Mouse (Mus musculus): ENCODE data around the gene Rad21l. TPM values are rescaled to one million over a fixed set of nuclear protein-coding genes. Genes with fewer than 3 reads are reported as not detected.
"Not testable (repeated sequence)": the region's sequence is repeated elsewhere in the genome, so short reads cannot be mapped to it uniquely, and the experiment has no call there.

The Rad21l gene
- polyA plus RNA-seq, 1 experiment from 2014 or later, result 0.33 TPM

DNA sequence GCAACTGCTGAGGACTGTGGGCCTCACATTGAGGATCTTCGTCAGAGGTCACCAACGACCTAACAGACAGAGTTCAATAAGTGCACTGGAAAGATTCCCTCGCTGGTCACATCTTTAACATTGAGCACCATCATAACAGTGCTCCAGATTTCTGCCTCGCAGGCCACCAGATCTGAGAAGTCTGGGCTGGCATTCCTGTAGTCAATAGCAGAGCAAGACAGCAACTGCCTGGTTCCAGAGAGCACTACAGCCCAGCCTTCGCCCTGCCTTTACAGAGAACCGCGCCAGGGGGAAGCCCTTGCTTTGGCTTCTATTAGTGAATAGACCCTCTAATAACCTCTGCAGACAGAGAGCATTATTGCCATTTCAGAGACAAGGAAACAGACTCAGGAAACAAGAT is 42.0 kb downstream of the Rad21l start:
- Histone ChIP-seq H3K4me2 (no peak overlapping the region), H3K36me3 (peaks cover 7% of the 10 kb centered on the region; the same call in 1 of the 2 replicates), H3K27me3 (replicated peaks) (no peaks in the 10 kb centered on the region), H3K9ac (replicated peaks) (no peak overlapping the region), H3K27ac (replicated peaks) (no peak overlapping the region), H3K4me1 (peaks cover 34% of the 10 kb centered on the region), H3K4me3 (replicated peaks) (no peak overlapping the region), H3K9me3 (replicated peaks) (no peaks in the 10 kb centered on the region)
- WGBS, result 90% methylated on average over 7 of the region's 7 CpGs
- ATAC-seq (ENCODE audit: low FRiP score), result no peak

DNA sequence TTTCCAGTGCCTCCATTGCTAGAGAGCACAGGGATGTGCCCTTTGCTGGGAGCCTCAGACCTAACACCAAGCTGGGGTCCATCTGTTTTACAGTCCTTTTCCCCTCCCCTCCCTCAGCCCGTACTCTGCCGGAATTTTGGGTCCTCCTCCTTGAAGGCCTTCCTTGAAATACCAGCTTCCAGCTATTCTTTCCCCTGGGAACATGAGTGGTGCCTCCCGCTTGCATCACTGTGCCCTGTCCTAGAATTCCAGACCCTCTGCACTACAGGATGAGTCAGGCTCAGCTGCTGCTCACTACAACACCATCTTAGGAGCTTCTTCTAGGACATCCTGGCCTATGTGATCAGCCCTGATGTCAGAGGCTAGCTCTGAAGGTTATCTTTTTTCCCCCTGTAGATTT is 44.6 kb downstream of the Rad21l start:
- 41% methylated on average over 3 of the region's 3 CpGs for WGBS
- ATAC-seq (ENCODE audit: low FRiP score), result no peak

DNA sequence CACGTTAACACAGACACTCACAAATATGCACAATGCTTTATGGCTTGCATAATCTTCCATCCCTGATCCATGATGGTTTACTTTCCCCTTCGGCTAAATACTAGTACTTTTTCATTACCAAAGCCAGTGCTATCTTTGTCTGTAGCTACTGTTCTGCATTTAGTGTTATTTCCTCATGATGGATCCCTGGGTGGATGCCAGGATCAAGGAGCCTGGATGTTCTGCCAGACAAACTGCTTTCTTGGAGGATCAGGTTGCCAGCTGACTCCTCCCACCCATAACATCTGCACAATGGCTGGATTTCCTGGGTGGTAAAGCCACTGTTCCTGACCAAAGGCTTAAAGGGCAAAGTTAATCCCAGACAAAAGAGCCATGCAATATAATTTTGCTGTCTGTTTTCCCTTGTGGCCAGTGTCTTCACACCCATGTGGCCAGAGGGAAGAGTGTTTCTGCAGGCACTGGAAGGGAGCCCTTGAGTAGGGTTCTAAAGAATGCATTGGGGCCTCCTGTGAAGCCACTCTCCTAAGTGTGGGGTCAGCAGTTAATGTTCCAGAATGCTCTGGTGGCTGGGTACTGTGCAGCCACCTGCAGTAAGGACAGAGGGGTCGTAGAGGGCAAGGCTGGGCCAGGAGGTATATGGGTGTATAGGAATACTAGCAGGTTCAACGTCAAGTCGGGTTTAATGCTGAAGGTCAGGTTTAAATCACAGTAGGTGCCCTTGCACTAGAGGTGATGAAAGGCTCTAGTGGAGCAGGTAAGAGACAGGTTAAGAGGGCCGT is 51.6 kb downstream of the Rad21l start:
- 62% methylated on average over 6 of the region's 6 CpGs for WGBS
- Histone ChIP-seq H3K4me1 (peaks cover 8% of the 10 kb centered on the region), H3K27ac (replicated peaks) (no peak overlapping the region)

More for the DNA sequence above, 44.6 kb downstream of the Rad21l start:
- Histone ChIP-seq H3K4me3 (replicated peaks) (no peak overlapping the region), H3K4me1 (peaks cover 9% of the 10 kb centered on the region), H3K27me3 (replicated peaks) (no peaks in the 10 kb centered on the region), H3K4me2 (no peak overlapping the region), H3K9me3 (replicated peaks) (no peaks in the 10 kb centered on the region), H3K27ac (replicated peaks) (no peak overlapping the region), H3K36me3 (peaks cover 7% of the 10 kb centered on the region; the same call in 1 of the 2 replicates), H3K9ac (replicated peaks) (no peak overlapping the region)

DNA sequence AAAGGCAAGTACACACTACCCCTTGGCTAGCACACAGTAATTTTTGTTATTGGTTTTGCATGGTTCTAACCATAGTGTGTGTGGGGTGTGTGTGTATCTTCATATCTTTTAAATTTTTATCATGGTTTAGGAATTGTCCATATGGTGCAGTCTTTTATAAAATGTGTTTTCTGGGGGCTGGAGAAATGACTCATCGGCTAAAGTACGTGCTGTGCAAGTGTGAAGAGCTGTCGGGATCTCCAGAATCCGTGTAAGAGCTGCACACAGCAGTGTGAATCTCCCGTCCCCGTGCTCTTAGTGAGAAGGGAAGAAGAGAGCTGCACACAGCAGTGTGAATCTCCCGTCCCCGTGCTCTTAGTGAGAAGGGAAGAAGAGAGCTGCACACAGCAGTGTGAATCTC is 52.6 kb downstream of the Rad21l start:
- not testable (repeated sequence) for H3K27ac ChIP-seq (replicated peaks); H3K4me3 ChIP-seq (replicated peaks); H3K4me2 ChIP-seq; ATAC-seq (ENCODE audit: low FRiP score); H3K9me3 ChIP-seq (replicated peaks); H3K9ac ChIP-seq (replicated peaks); H3K27me3 ChIP-seq (replicated peaks); H3K36me3 ChIP-seq; H3K4me1 ChIP-seq
- 81% methylated on average over 8 of the region's 8 CpGs for WGBS

More for the DNA sequence above, 51.6 kb downstream of the Rad21l start:
- Histone ChIP-seq H3K4me2 (no peak overlapping the region), H3K27me3 (replicated peaks) (no peaks in the 10 kb centered on the region), H3K4me3 (replicated peaks) (no peak overlapping the region), H3K9me3 (replicated peaks) (no peaks in the 10 kb centered on the region), H3K9ac (replicated peaks) (no peak overlapping the region), H3K36me3 (no peaks in the 10 kb centered on the region)
- no peak for ATAC-seq (ENCODE audit: low FRiP score)

DNA sequence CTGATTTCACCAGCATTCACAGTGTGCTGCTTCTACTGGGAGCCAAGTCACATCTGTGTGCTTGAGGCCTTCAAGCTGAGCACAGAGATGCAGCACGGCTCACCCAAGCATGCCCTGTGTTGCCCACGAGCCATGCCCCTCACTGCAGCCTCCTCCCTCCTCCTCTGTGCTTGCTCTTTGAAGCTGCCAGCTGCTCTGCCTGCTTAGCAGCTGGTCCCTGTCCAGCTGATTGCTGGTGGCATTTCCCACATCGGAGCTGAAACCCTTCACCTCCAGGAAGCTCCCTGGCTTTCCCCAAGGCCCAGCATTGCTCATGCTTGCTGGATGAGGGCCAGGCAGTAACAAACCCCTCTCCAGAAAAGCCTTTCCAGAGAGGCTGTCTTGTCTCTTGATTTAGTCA is 58.4 kb downstream of the Rad21l start:
- Histone ChIP-seq H3K4me1 (peaks cover 17% of the 10 kb centered on the region), H3K27ac (replicated peaks) (no peak overlapping the region), H3K36me3 (no peaks in the 10 kb centered on the region), H3K9ac (replicated peaks) (no peak overlapping the region), H3K27me3 (replicated peaks) (no peaks in the 10 kb centered on the region), H3K9me3 (replicated peaks) (no peaks in the 10 kb centered on the region), H3K4me2 (no peak overlapping the region), H3K4me3 (replicated peaks) (no peak overlapping the region)
- ATAC-seq (ENCODE audit: low FRiP score), result no peak
- 12% methylated on average over 3 of the region's 3 CpGs for WGBS

DNA sequence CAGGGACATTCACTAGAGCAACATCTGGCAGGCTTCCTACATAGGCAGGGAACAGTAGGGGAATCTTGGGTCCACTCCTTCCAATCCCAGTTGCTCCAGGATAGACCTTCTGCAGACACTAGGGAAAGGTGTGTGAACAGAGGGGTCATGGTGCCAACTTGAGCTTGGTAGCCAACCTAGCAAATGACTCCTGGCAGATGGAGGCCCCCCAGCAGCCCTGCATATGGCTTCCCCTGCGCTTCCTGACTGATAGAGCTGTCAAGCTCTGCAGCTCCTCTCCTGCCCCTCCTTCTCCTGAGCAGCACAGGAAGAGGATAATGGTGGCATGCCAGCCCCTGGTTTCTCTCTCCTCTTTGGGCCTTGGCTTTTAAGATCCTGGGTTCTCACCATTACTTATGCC is 59.9 kb downstream of the Rad21l start:
- Histone ChIP-seq H3K4me1 (peaks cover 32% of the 10 kb centered on the region), H3K4me3 (replicated peaks) (no peak overlapping the region), H3K4me2 (no peak overlapping the region), H3K27me3 (replicated peaks) (no peaks in the 10 kb centered on the region), H3K27ac (replicated peaks) (no peak overlapping the region), H3K9ac (replicated peaks) (no peak overlapping the region), H3K9me3 (replicated peaks) (no peaks in the 10 kb centered on the region), H3K36me3 (no peaks in the 10 kb centered on the region)
- WGBS, result 83% methylated on average over 1 of the region's 1 CpGs
- ATAC-seq (ENCODE audit: low FRiP score), result no peak

DNA sequence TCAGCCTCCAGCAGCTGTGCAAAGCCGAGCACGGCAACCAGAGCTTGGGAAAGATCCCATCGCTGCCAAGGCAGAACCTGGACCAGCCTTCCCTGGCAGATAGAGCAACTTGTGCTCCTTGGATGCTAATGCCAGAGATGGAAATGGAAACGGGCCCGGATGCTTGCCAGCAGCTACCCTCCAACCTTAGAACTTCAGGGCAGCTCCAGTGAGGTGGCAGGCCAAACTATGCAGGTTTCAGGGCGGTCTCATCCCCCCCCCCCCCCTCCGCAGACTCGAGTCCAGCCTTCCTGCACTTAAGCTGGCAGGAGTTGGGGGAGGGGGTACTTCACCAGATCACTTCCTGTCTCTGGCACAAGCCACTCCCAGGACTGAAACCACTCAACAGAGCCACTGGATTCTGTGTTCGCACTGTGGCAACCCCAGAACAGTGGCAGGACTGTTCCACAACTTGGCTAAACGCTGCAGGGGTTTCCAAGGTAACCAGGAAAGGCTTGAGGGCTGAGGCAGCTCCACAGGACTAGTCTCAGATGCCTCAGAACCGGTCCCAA is 62.8 kb downstream of the Rad21l start:
- peaks cover 5% of the 10 kb centered on the region; the same call in 1 of the 2 replicates for H3K36me3 ChIP-seq
- H3K4me2 ChIP-seq, result peak overlapping the region; percentile 19
- ATAC-seq (ENCODE audit: low FRiP score), result peak; percentile 55
- H3K9me3 ChIP-seq (replicated peaks), result no peaks in the 10 kb centered on the region
- no peak overlapping the region for H3K4me3 ChIP-seq (replicated peaks)
- peak overlapping the region; percentile 70 for H3K27ac ChIP-seq (replicated peaks)
- WGBS, result 51% methylated on average over 11 of the region's 11 CpGs
- H3K27me3 ChIP-seq (replicated peaks), result no peaks in the 10 kb centered on the region
- no peak overlapping the region for H3K9ac ChIP-seq (replicated peaks)
- peaks cover 48% of the 10 kb centered on the region for H3K4me1 ChIP-seq

DNA sequence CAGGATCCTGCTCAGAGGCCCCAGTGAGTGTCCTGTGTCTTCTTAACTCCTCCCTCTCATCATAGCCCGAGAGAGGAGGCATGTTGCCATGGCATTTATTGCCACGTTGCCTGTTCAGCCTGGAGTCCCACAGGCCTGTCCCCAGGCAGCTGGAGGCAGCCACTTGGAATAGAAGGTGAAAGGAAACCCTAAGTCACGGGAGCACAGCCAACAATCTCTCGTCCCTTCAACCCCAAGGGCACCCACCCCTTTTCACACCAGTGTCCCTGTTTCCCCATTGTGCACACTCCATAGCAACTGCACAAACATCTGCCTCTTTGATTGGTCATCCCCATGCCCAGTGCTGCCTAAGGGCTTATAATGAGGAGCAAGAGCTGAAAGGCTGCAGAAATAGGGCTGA is 64.7 kb downstream of the Rad21l start:
- 9% methylated on average over 4 of the region's 4 CpGs for WGBS
- no peak overlapping the region for H3K9ac ChIP-seq (replicated peaks)

DNA sequence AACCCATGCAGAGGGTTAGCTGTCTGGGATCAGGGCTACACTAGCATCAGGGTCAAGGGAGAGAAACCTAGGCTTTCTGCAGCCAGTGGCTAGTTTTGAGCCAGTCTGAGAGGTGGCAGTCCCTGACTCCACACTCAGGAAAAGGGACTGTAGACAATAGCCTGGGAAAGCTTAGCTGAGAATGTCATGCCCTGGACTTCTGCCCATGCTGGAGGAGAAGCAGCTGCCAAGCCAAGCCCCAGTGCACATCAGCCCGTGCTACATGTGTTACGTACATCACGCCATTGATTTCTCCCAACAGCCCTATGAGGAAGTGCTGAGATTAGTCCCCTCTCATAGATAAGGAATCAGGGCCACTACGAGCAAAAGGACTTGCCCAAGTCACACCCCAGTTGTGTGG is 66.2 kb downstream of the Rad21l start:
- Histone ChIP-seq H3K4me2 (no peak overlapping the region), H3K4me3 (replicated peaks) (no peak overlapping the region), H3K27me3 (replicated peaks) (no peaks in the 10 kb centered on the region), H3K9me3 (replicated peaks) (no peaks in the 10 kb centered on the region), H3K9ac (replicated peaks) (no peak overlapping the region), H3K36me3 (peaks cover 32% of the 10 kb centered on the region; the same call in 1 of the 2 replicates), H3K4me1 (peaks cover 42% of the 10 kb centered on the region), H3K27ac (replicated peaks) (no peak overlapping the region)
- ATAC-seq (ENCODE audit: low FRiP score), result no peak
- WGBS, result 57% methylated on average over 4 of the region's 4 CpGs

More for the DNA sequence above, 64.7 kb downstream of the Rad21l start:
- Histone ChIP-seq H3K4me3 (replicated peaks) (no peak overlapping the region), H3K9me3 (replicated peaks) (no peaks in the 10 kb centered on the region), H3K27ac (replicated peaks) (peak overlapping the region; percentile 70), H3K4me2 (no peak overlapping the region), H3K36me3 (peaks cover 18% of the 10 kb centered on the region; the same call in 1 of the 2 replicates), H3K27me3 (replicated peaks) (no peaks in the 10 kb centered on the region), H3K4me1 (peaks cover 42% of the 10 kb centered on the region)
- peak; percentile 74 for ATAC-seq (ENCODE audit: low FRiP score)

DNA sequence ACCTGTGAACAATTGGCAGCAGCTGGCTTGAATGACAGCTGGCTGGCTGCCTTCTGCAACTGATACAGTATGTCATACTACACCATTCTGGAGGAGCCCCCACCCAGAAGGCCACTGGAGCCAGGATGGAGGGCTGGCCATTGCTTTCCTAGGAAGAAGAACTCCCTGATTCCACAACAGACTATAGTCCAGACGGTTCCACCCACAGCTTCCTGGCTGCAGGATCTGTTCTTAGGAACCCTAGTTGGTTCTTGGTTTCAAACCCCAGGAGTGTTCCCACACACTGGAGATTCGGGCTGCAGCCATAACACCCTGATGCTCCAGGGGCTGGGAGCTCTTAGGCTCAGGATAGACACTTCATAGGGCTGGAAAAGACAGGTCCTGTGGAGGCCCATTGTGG is 70.3 kb downstream of the Rad21l start:
- no peak for ATAC-seq (ENCODE audit: low FRiP score)
- Histone ChIP-seq H3K9ac (replicated peaks) (no peak overlapping the region), H3K9me3 (replicated peaks) (no peaks in the 10 kb centered on the region), H3K4me2 (no peak overlapping the region), H3K4me1 (peaks cover 12% of the 10 kb centered on the region), H3K36me3 (peaks cover 68% of the 10 kb centered on the region), H3K27ac (replicated peaks) (no peak overlapping the region), H3K27me3 (replicated peaks) (no peaks in the 10 kb centered on the region), H3K4me3 (replicated peaks) (no peak overlapping the region)
- WGBS, result 86% methylated on average over 2 of the region's 2 CpGs

Data from neural tube, embryonic 15.5 days (tissue).